Mouse (Mus musculus) liver, postnatal 0 days (tissue): ENCODE measurements at regions not wholly inside any gene's neighbourhood (a gene's known extent, or its start where the extent isn't known, plus 50 kb on each side); places are given as distances from the start of the nearest gene placed in this dataset.

Experiments used
- ATAC-seq: fragments of 200-750 bp; cut with Nextera tagmentation; 2 replicates; pipeline ENCODE4 v1.8.0; 2017; ENCODE audit warnings: mild to moderate bottlenecking, moderate library complexity
- DNase-seq: peaks from one replicate; pipeline ENCODE4 v3.0.0-alpha.2; 2016
- H3K27ac ChIP-seq: fragments of 300-500 bp; sonication (generic); 2 replicates; pipeline ENCODE4 v1.5.1; 2014; ENCODE audit warnings: antibody characterized with exemption, moderate library complexity, mild to moderate bottlenecking, low read depth
- H3K27me3 ChIP-seq: fragments of 300-500 bp; sonication (generic); 2 replicates; pipeline ENCODE4 v1.6.1; 2014; ENCODE audit warnings: low read length, control low read depth, mixed read lengths; ENCODE audit not compliant: insufficient read depth
- H3K36me3 ChIP-seq: fragments of 300-500 bp; sonication (generic); replicated peaks from 2 replicates; pipeline ENCODE4 v1.6.1; 2014; ENCODE audit warnings: mild to moderate bottlenecking, control low read depth, low read length, moderate library complexity, mixed read lengths; ENCODE audit not compliant: insufficient read depth
- H3K4me1 ChIP-seq: fragments of 300-500 bp; sonication (generic); 2 replicates; pipeline ENCODE4 v1.6.1; 2014; ENCODE audit warnings: antibody characterized with exemption, mild to moderate bottlenecking, control low read depth; ENCODE audit not compliant: insufficient read depth
- H3K4me2 ChIP-seq: fragments of 300-500 bp; sonication (generic); 2 replicates; pipeline ENCODE4 v1.6.1; 2014; ENCODE audit warnings: low read depth, mild to moderate bottlenecking, low read length, moderate library complexity, mixed read lengths
- H3K4me3 ChIP-seq: fragments of 300-500 bp; sonication (generic); 2 replicates; pipeline ENCODE4 v1.5.1; 2014; ENCODE audit warnings: low read depth, low read length
- H3K9ac ChIP-seq: fragments of 300-500 bp; sonication (generic); replicated peaks from 2 replicates; pipeline ENCODE4 v1.6.1; 2014; ENCODE audit warnings: mild to moderate bottlenecking, moderate library complexity
- H3K9me3 ChIP-seq: fragments of 300-500 bp; sonication (generic); 2 replicates; pipeline ENCODE4 v1.6.1; 2016; ENCODE audit warnings: mild to moderate bottlenecking, control low read depth, low read length, mixed read lengths
- CTCF ChIP-seq: sonication (generic); IDR thresholded peaks from 2 replicates; pipeline ENCODE4 v1.5.1; 2016; ENCODE audit warnings: antibody characterized with exemption, low read depth
- EP300 ChIP-seq: IDR thresholded peaks from 2 replicates; pipeline ENCODE4 v1.6.1; 2016; ENCODE audit warnings: antibody characterized with exemption, low read depth, mild to moderate bottlenecking
- WGBS: fragments of 180-500 bp; shearing (Covaris S2); extraction: QIAGEN DNeasy Blood & Tissue Kit; methylation state at CpG from one replicate; pipeline ENCODE4 v1.1.7; 2014; ENCODE audit not compliant: insufficient replicate concordance; 5-methylcytosine and 5-hydroxymethylcytosine counted together

DNA sequence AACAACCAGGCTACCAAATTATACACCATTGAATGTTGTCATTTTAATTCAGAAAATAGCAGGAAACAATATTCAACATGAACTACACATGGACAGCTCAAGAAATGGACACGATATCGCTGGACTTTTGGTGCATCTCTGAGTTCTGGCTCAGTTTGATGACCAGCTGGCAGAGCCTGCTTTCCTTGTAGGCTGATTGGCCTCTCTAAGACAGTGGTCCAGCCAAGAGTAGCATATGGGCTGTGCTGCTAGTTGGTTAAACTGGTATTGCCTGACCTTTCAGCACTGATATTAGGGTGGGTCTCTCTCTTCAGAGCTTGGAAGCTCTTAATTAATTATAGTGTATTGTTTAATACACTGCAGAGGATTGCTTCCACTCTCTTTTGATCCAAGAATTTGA lies 705.8 kb upstream of the Ddx18 start:
- no peaks in the 10 kb centered on the region for H3K4me1 ChIP-seq
- WGBS: 71% methylated on average over 2 of the region's 2 CpGs
- no peak overlapping the region for H3K4me2 ChIP-seq
- H3K27ac ChIP-seq: no peak overlapping the region
- H3K9ac ChIP-seq: no peak overlapping the region
- no peak for ATAC-seq
- no peaks in the 10 kb centered on the region for H3K27me3 ChIP-seq
- no peak overlapping the region for H3K4me3 ChIP-seq
- DNase-seq: no peak
- H3K36me3 ChIP-seq: no peaks in the 10 kb centered on the region
- no peaks in the 10 kb centered on the region for H3K9me3 ChIP-seq
- no peak for TF ChIP-seq CTCF
- TF ChIP-seq EP300: no peak

DNA sequence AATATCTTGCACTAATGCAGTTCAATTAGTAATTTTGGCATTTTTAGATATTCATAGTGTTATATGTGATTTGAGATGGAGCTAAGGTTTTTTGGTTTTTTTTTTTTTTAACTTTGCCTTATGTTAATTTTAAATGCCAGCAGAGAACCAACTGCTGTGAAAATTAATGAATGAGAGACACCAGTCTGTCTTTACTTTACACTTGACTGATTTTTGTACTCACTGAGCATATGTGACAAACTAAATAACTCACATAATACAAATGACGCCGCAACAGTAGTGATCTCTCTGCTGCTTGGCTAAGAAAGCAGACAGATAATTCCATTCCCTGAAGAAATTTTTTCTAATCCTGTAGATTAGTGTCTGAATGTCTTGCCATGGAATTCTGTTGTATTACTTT lies 675.2 kb upstream of the Ddx18 start:
- TF ChIP-seq EP300 (no peak), CTCF (no peak)
- WGBS: 91% methylated on average over 2 of the region's 2 CpGs
- DNase-seq: no peak

GRCm38 (mm10) chr1:122241511-122241910 lies 673.7 kb upstream of the Ddx18 start:
- H3K4me1 ChIP-seq: no peaks in the 10 kb centered on the region
- no peak overlapping the region for H3K9ac ChIP-seq
- H3K36me3 ChIP-seq: no peaks in the 10 kb centered on the region
- DNase-seq: no peak
- H3K9me3 ChIP-seq: no peaks in the 10 kb centered on the region
- ATAC-seq: no peak
- TF ChIP-seq CTCF (no peak), EP300 (no peak)
- H3K27ac ChIP-seq: no peak overlapping the region
- no peak overlapping the region for H3K4me2 ChIP-seq
- no peak overlapping the region for H3K4me3 ChIP-seq
- no peaks in the 10 kb centered on the region for H3K27me3 ChIP-seq
- 86% methylated on average over 3 of the region's 3 CpGs for WGBS

More for the DNA sequence above, 675.2 kb upstream of the Ddx18 start:
- Histone ChIP-seq H3K9ac (no peak overlapping the region), H3K4me3 (no peak overlapping the region), H3K27me3 (no peaks in the 10 kb centered on the region), H3K27ac (no peak overlapping the region), H3K36me3 (no peaks in the 10 kb centered on the region), H3K4me2 (no peak overlapping the region), H3K9me3 (no peaks in the 10 kb centered on the region), H3K4me1 (no peaks in the 10 kb centered on the region)
- ATAC-seq: no peak

GRCm38 (mm10) chr1:122230442-122230841 lies 662.7 kb upstream of the Ddx18 start:
- Histone ChIP-seq H3K27me3 (no peaks in the 10 kb centered on the region), H3K36me3 (no peaks in the 10 kb centered on the region), H3K4me2 (no peak overlapping the region), H3K9me3 (no peaks in the 10 kb centered on the region), H3K27ac (no peak overlapping the region), H3K9ac (no peak overlapping the region), H3K4me1 (no peaks in the 10 kb centered on the region), H3K4me3 (no peak overlapping the region)
- TF ChIP-seq EP300 (no peak), CTCF (no peak)
- WGBS: 58% methylated on average over 4 of the region's 4 CpGs
- DNase-seq: no peak
- ATAC-seq: no peak

DNA sequence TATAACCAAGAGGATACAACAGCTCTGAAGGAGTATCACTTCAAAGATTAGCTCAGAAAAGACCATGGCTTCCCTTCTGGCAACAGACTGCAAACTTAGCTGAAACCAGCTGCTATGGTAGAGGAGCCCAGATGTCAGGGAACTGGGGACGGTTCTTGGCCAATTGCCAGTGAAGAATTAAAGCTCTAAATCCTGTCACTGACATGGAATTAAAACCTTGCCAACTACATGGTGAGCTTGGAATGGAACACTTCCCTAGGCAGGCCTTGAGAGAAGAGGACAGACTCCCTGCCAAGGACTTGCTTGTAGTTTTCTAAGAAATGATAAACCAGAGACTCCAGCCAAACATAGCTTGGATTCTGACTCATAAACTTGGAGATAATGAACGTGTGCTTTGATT lies 644.7 kb upstream of the Ddx18 start:
- no peak overlapping the region for H3K27ac ChIP-seq
- no peaks in the 10 kb centered on the region for H3K27me3 ChIP-seq
- H3K4me3 ChIP-seq: no peak overlapping the region
- no peak for DNase-seq
- no peak for ATAC-seq
- H3K9me3 ChIP-seq: no peaks in the 10 kb centered on the region
- 54% methylated on average over 2 of the region's 2 CpGs for WGBS
- H3K4me2 ChIP-seq: no peak overlapping the region
- H3K9ac ChIP-seq: no peak overlapping the region
- H3K36me3 ChIP-seq: no peaks in the 10 kb centered on the region
- H3K4me1 ChIP-seq: no peaks in the 10 kb centered on the region
- no peak for TF ChIP-seq EP300
- no peak for TF ChIP-seq CTCF

- no peaks in the 10 kb centered on the region for H3K27me3 ChIP-seq
- no peaks in the 10 kb centered on the region for H3K9me3 ChIP-seq
- H3K4me3 ChIP-seq: no peak overlapping the region
- WGBS: 77% methylated on average over 2 of the region's 2 CpGs
- no peak overlapping the region for H3K4me2 ChIP-seq
- H3K36me3 ChIP-seq: no peaks in the 10 kb centered on the region
- no peak overlapping the region for H3K9ac ChIP-seq
- no peak for DNase-seq
- H3K27ac ChIP-seq: no peak overlapping the region
- no peak for ATAC-seq
- no peaks in the 10 kb centered on the region for H3K4me1 ChIP-seq
- TF ChIP-seq EP300: no peak
- TF ChIP-seq CTCF: no peak
Measured at GRCm38 (mm10) chr1:122208619-122209018, 640.8 kb upstream of the Ddx18 start.

GRCm38 (mm10) chr1:122169547-122169946 lies 601.8 kb upstream of the Ddx18 start:
- 69% methylated on average over 2 of the region's 2 CpGs for WGBS

More at GRCm38 (mm10) chr1:122169547-122169946, 601.8 kb upstream of the Ddx18 start:
- H3K9me3 ChIP-seq: no peaks in the 10 kb centered on the region
- no peaks in the 10 kb centered on the region for H3K27me3 ChIP-seq
- no peak for DNase-seq
- no peak for ATAC-seq
- no peaks in the 10 kb centered on the region for H3K36me3 ChIP-seq
- 0 out of 2 replicates have a peak, but pooled peaks have one; percentile 9 for TF ChIP-seq CTCF
- no peak for TF ChIP-seq EP300
- no peak overlapping the region for H3K4me2 ChIP-seq
- no peak overlapping the region for H3K4me3 ChIP-seq
- H3K9ac ChIP-seq: no peak overlapping the region
- no peaks in the 10 kb centered on the region for H3K4me1 ChIP-seq
- H3K27ac ChIP-seq: no peak overlapping the region
